Mouse (Mus musculus) CH12.LX (cell line): ENCODE measurements around the gene Rnf168. TPM values are rescaled to one million over a fixed set of nuclear protein-coding genes. Genes with fewer than 3 reads are reported as not detected.

Experiments
- DNase-seq: peaks from one replicate; pipeline ENCODE4 v3.0.0-alpha.2; 2013; ENCODE audit errors: extremely low read depth
- H3K27ac ChIP-seq: 2 replicates; pipeline ENCODE4 v1.5.1; 2012; ENCODE audit warnings: low read depth, mild to moderate bottlenecking, control low read depth, moderate library complexity; ENCODE audit not compliant: insufficient read depth
- H3K27me3 ChIP-seq: replicated peaks from 2 replicates; pipeline ENCODE3; 2012; ENCODE audit warnings: inconsistent platforms
- H3K36me3 ChIP-seq, 2 experiments: replicated peaks in 1 of 2; 2 replicates each; pipeline versions ENCODE3 to v1.6.1; 2012; ENCODE audit warnings: inconsistent platforms in 1 of 2, low read length in 1 of 2, mild to moderate bottlenecking in 1 of 2, mixed read lengths in 1 of 2, moderate library complexity in 1 of 2; ENCODE audit not compliant: control insufficient read depth in 1 of 2, insufficient read depth in 1 of 2
- H3K4me1 ChIP-seq, 2 experiments: 2 replicates each; pipeline ENCODE4 v1.6.1; 2012; ENCODE audit warnings: inconsistent platforms in 1 of 2, moderate library complexity in 1 of 2; ENCODE audit not compliant: insufficient read depth in 2 of 2, control insufficient read depth in 1 of 2
- H3K4me2 ChIP-seq: 2 replicates; pipeline ENCODE4 v1.6.1; 2012; ENCODE audit warnings: low read depth, mild to moderate bottlenecking, control low read depth; ENCODE audit not compliant: poor library complexity, insufficient read depth, severe bottlenecking
- H3K4me3 ChIP-seq, 3 experiments: fragments of 150-350 bp in 1 of 3; sonication (generic) in 1 of 3; replicated peaks in 1 of 3; 2 replicates each; pipeline versions ENCODE3 to v1.5.1; 2011 to 2012; ENCODE audit warnings: low read depth in 2 of 3, low read length in 2 of 3, mild to moderate bottlenecking in 2 of 3, moderate library complexity in 2 of 3, control low read depth in 1 of 3, improper control_type of control experiment in 1 of 3, inconsistent platforms in 1 of 3, mixed read lengths in 1 of 3; ENCODE audit not compliant: poor library complexity in 1 of 3
- H3K79me2 ChIP-seq: replicated peaks from 2 replicates; pipeline ENCODE4 v1.6.1; 2012; ENCODE audit warnings: mild to moderate bottlenecking, moderate library complexity; ENCODE audit not compliant: control insufficient read depth, poor library complexity, insufficient read depth, severe bottlenecking; ENCODE audit errors: extremely low read depth
- H3K9ac ChIP-seq: 2 replicates; pipeline ENCODE4 v1.6.1; 2012; ENCODE audit warnings: low read depth, mild to moderate bottlenecking, control low read depth, moderate library complexity; ENCODE audit not compliant: insufficient read depth
- H3K9me3 ChIP-seq: replicated peaks from 2 replicates; pipeline ENCODE3; 2012; ENCODE audit warnings: low read length, inconsistent platforms, mixed read lengths
- BHLHE40 ChIP-seq: IDR thresholded peaks from 2 replicates; pipeline ENCODE4 v1.6.1; 2011; ENCODE audit warnings: mild to moderate bottlenecking, low read depth, low read length, improper control_type of control experiment
- CHD1 ChIP-seq: IDR thresholded peaks from 2 replicates; pipeline ENCODE4 v1.6.1; 2012; ENCODE audit warnings: low read depth, low read length, improper control_type of control experiment, inconsistent platforms
- CHD2 ChIP-seq: IDR thresholded peaks from 2 replicates; pipeline ENCODE4 v1.6.1; 2011; ENCODE audit warnings: low read length, improper control_type of control experiment
- CTCF ChIP-seq, 2 experiments: IDR thresholded peaks in 1 of 2; conservative IDR thresholded peaks in 1 of 2; 2 replicates each; pipeline ENCODE4 v1.5.1; 2011 to 2012; ENCODE audit warnings: low read depth in 2 of 2, low read length in 2 of 2, improper control_type of control experiment in 1 of 2, inconsistent platforms in 1 of 2, mild to moderate bottlenecking in 1 of 2, moderate library complexity in 1 of 2
- ELF1 ChIP-seq: IDR thresholded peaks from 2 replicates; pipeline ENCODE4 v1.6.1; 2014; ENCODE audit warnings: low read depth, mild to moderate bottlenecking, inconsistent platforms, low read length, improper control_type of control experiment
- EP300 ChIP-seq: IDR thresholded peaks from 2 replicates; pipeline ENCODE4 v1.6.1; 2011; ENCODE audit warnings: low read length, improper control_type of control experiment
- ETS1 ChIP-seq: conservative IDR thresholded peaks from 2 replicates; pipeline ENCODE4 v1.6.1; 2012; ENCODE audit warnings: low read depth, mild to moderate bottlenecking, inconsistent platforms, low read length, improper control_type of control experiment, moderate library complexity
- GABPA ChIP-seq: IDR thresholded peaks from 2 replicates; pipeline ENCODE4 v1.6.1; 2012; ENCODE audit warnings: low read depth, low read length, improper control_type of control experiment, inconsistent platforms; ENCODE audit not compliant: insufficient replicate concordance
- HCFC1 ChIP-seq: IDR thresholded peaks from 2 replicates; pipeline ENCODE4 v1.6.1; 2012; ENCODE audit warnings: low read depth, mild to moderate bottlenecking, inconsistent platforms, low read length, improper control_type of control experiment
- IRF4 ChIP-seq: IDR thresholded peaks from 2 replicates; pipeline ENCODE4 v1.6.1; 2014; ENCODE audit warnings: low read depth, mild to moderate bottlenecking, inconsistent platforms, low read length, improper control_type of control experiment
- JUN ChIP-seq: IDR thresholded peaks from 2 replicates; pipeline ENCODE4 v1.6.1; 2011; ENCODE audit warnings: low read depth, mild to moderate bottlenecking, low read length, improper control_type of control experiment, moderate library complexity; ENCODE audit not compliant: insufficient read depth
- JUND ChIP-seq: conservative IDR thresholded peaks from 2 replicates; pipeline ENCODE4 v1.6.1; 2011; ENCODE audit warnings: low read depth, low read length, improper control_type of control experiment
- KAT2A ChIP-seq: IDR thresholded peaks from 2 replicates; pipeline ENCODE4 v1.6.1; 2012; ENCODE audit warnings: low read length, improper control_type of control experiment, inconsistent platforms; ENCODE audit not compliant: insufficient replicate concordance
- MAX ChIP-seq: IDR thresholded peaks from 2 replicates; pipeline ENCODE4 v1.6.1; 2011; ENCODE audit warnings: low read length, improper control_type of control experiment
- MAZ ChIP-seq: IDR thresholded peaks from 2 replicates; pipeline ENCODE4 v1.6.1; 2012; ENCODE audit warnings: low read depth, mild to moderate bottlenecking, inconsistent platforms, low read length, improper control_type of control experiment, moderate library complexity
- MEF2A ChIP-seq: IDR thresholded peaks from 2 replicates; pipeline ENCODE4 v1.6.1; 2014; ENCODE audit warnings: low read depth, mild to moderate bottlenecking, inconsistent platforms, low read length, improper control_type of control experiment, borderline replicate concordance
- MXI1 ChIP-seq: IDR thresholded peaks from 2 replicates; pipeline ENCODE4 v1.6.1; 2011; ENCODE audit warnings: mild to moderate bottlenecking, low read depth, low read length, improper control_type of control experiment
- MYC ChIP-seq: IDR thresholded peaks from 2 replicates; pipeline ENCODE4 v1.6.1; 2011; ENCODE audit warnings: low read depth, mild to moderate bottlenecking, improper control_type of control experiment, low read length
- NELFE ChIP-seq: IDR thresholded peaks from 2 replicates; pipeline ENCODE4 v1.6.1; 2011; ENCODE audit warnings: low read depth, low read length, improper control_type of control experiment
- NRF1 ChIP-seq: IDR thresholded peaks from 2 replicates; pipeline ENCODE4 v1.6.1; 2014; ENCODE audit warnings: low read depth, mild to moderate bottlenecking, inconsistent platforms, low read length, improper control_type of control experiment, moderate library complexity
- PAX5 ChIP-seq: IDR thresholded peaks from 2 replicates; pipeline ENCODE4 v1.6.1; 2012; ENCODE audit warnings: low read length, inconsistent platforms, mixed read lengths
- POLR2AphosphoS2 ChIP-seq: IDR thresholded peaks from 2 replicates; pipeline ENCODE4 v1.6.1; 2011; ENCODE audit warnings: low read depth, low read length, improper control_type of control experiment
- RAD21 ChIP-seq: IDR thresholded peaks from 2 replicates; pipeline ENCODE4 v1.6.1; 2011; ENCODE audit warnings: low read depth, mild to moderate bottlenecking, low read length, improper control_type of control experiment, moderate library complexity
- RCOR1 ChIP-seq: conservative IDR thresholded peaks from 2 replicates; pipeline ENCODE4 v1.6.1; 2012; ENCODE audit warnings: low read depth, mild to moderate bottlenecking, inconsistent platforms, low read length, improper control_type of control experiment
- SIN3A ChIP-seq: IDR thresholded peaks from 2 replicates; pipeline ENCODE4 v1.6.1; 2012; ENCODE audit warnings: low read length, improper control_type of control experiment, inconsistent platforms
- SMC3 ChIP-seq: IDR thresholded peaks from 2 replicates; pipeline ENCODE4 v1.6.1; 2011; ENCODE audit warnings: low read depth, low read length, improper control_type of control experiment
- TBP ChIP-seq: conservative IDR thresholded peaks from 2 replicates; pipeline ENCODE4 v1.6.1; 2011; ENCODE audit warnings: low read depth, low read length, improper control_type of control experiment
- TCF12 ChIP-seq: IDR thresholded peaks from 2 replicates; pipeline ENCODE4 v1.6.1; 2014; ENCODE audit warnings: low read depth, mild to moderate bottlenecking, inconsistent platforms, low read length, improper control_type of control experiment
- UBTF ChIP-seq: IDR thresholded peaks from 2 replicates; pipeline ENCODE4 v1.6.1; 2012; ENCODE audit warnings: low read depth, mild to moderate bottlenecking, inconsistent platforms, low read length, improper control_type of control experiment, moderate library complexity
- USF1 ChIP-seq: IDR thresholded peaks from 2 replicates; pipeline ENCODE4 v1.6.1; 2014; ENCODE audit warnings: low read depth, mild to moderate bottlenecking, inconsistent platforms, low read length, improper control_type of control experiment
- USF2 ChIP-seq: conservative IDR thresholded peaks from 2 replicates; pipeline ENCODE4 v1.6.1; 2011; ENCODE audit warnings: low read depth, low read length, improper control_type of control experiment
- ZC3H11A ChIP-seq: IDR thresholded peaks from 2 replicates; pipeline ENCODE4 v1.6.1; 2012; ENCODE audit warnings: low read depth, mild to moderate bottlenecking, inconsistent platforms, low read length, improper control_type of control experiment
- dilution Hi-C: fragments of 300-500 bp; cut with MboI; formaldehyde crosslinking; loops from 2 replicates; pipeline ENCODE4 v1.14.3; 2020; ENCODE audit warnings: low sequenced_read_pairs; ENCODE audit not compliant: extremely low pct_unique_long_range_greater_than_20kb, extremely low pct_ligation_motif_present
- in situ Hi-C: fragments of 300-500 bp; cut with MboI; formaldehyde crosslinking; loops from 3 replicates; pipeline ENCODE4 v1.14.3; 2019; ENCODE audit warnings: low sequenced_read_pairs, low pct_ligation_motif_present, low pct_unique_long_range_greater_than_20kb, mixed read lengths
- polyA plus RNA-seq: library from polyadenylated mRNA; unstranded; fragments of >175 nt; gene quantifications from 2 replicates; pipeline ENCODE4 v1.2.1, GENCODE M21; 2012; ENCODE audit warnings: low read depth; ENCODE audit not compliant: insufficient read length
- total RNA-seq, 2 experiments: library from RNA; depleted of rRNA; stranded (reverse); fragments of 300-350 nt in 1 of 2; fragments of >200 nt in 1 of 2; gene quantifications; 2 replicates each; pipeline ENCODE4 v1.2.3; 2012 to 2014

Gene Rnf168
- total and polyA plus RNA-seq, 3 experiments, result 20.5 to 37.9 (median 22.2) TPM

DNA sequence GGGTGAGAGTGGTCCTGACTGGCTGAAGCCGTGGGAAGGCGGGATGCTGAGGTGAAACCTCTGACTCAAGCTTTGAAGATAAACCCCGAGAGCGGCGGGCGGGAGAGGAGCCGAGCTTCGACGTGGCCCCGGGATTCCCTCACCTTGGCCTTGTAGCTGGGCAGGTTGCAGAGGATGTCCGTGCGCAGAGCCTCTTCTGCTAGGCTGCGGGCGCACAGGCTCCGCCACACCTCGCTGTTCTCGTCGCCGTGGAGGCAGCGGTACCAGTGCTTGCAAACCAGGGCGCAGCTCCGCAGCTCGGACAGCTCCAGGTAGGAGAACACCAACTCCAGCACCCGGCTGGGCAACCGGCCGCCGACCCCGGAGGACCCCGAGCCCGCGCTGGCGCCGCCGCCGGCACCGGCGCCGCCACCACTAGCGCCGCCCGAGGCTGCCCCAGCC is 30.9 kb upstream of the Rnf168 start:
- dilution Hi-C loops, result no loop called here
- Histone ChIP-seq H3K9me3 (no peaks in the 10 kb centered on the region), H3K27me3 (no peaks in the 10 kb centered on the region), H3K9ac (peak overlapping the region; percentile 90), H3K4me2 (peak overlapping the region; percentile 52), H3K4me1 (peaks cover 5 to 37% of the 10 kb centered on the region in 2 experiments; a peak in 3 of 4 replicates), H3K36me3 (peaks cover 2 to 31% of the 10 kb centered on the region in 2 experiments), H3K27ac (peak overlapping the region; percentile 72), H3K4me3 (peak overlapping the region; percentile 86 to 90 (median 89)), H3K79me2 (peaks cover 64% of the 10 kb centered on the region)
- peak; percentile 67 for DNase-seq
- in situ Hi-C loops, result no loop called here
- TF ChIP-seq ZC3H11A, result no peak
- no peak for TF ChIP-seq NRF1
- TF ChIP-seq BHLHE40, result no peak
- TF ChIP-seq POLR2AphosphoS2, result no peak
- 0 out of 2 replicates have a peak, but pooled peaks have one; percentile 17 for TF ChIP-seq MEF2A
- no peak for TF ChIP-seq TBP
- TF ChIP-seq JUN, result no peak

DNA sequence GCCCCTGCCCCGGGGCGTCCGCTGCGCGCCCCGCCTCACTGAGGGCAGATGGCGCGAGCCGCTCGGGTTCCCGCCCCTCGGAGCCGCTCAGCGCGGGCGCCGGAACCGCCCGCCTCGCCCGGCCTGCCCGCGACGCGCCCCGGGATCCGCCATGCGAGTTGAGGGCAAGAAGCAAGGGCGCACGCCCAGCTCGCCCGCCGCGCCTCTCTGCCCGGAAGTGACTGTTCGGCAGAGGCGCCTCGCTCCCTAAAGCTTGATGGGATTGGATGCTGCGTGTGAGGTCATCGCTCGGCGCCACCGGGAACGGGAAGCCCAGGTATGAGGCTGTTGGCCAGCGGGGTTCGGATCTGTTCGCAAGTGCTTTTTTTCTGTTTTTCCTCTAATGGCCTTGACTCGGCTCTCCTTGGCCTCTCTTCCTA is 30.3 kb upstream of the Rnf168 start, which contains the start of the genes Fbxo45 and Wdr53:
Fbxo45 (minus strand) TSS at position 207 of the 419 bp plus-strand sequence.
Wdr53 (plus strand) TSS at position 276 of the 419 bp plus-strand sequence.
- peak within 1 kb of the TSS; percentile 72 for H3K27ac ChIP-seq
- H3K4me3 ChIP-seq, result peak within 1 kb of the TSS; percentile 86 to 93 (median 90)
- DNase-seq, result peak; percentile 98
- no peaks in the 10 kb centered on the region for H3K27me3 ChIP-seq
- H3K36me3 ChIP-seq, result peaks cover 0 to 31% of the 10 kb centered on the region in 2 experiments
- dilution Hi-C loops (no loop called here), in situ Hi-C loops (no loop called here)
- H3K9ac ChIP-seq, result peak within 1 kb of the TSS; percentile 99
- H3K4me1 ChIP-seq, result peaks cover 5 to 37% of the 10 kb centered on the region in 2 experiments; a peak in 3 of 4 replicates
- no peaks in the 10 kb centered on the region for H3K9me3 ChIP-seq
- peak within 1 kb of the TSS; percentile 99 for H3K4me2 ChIP-seq
- peaks cover 58% of the 10 kb centered on the region for H3K79me2 ChIP-seq
- TF ChIP-seq USF2, result no peak
- no peak for TF ChIP-seq CTCF (conservative IDR thresholded peaks at IDR 0.05 in 1 of 2, IDR thresholded peaks at IDR 0.05 in 1 of 2; ENCODE audit: low read depth in 2 of 2, low read length in 2 of 2)
- peak; percentile 99 for TF ChIP-seq ELF1
- peak; percentile 62 for TF ChIP-seq BHLHE40
- 0 out of 2 replicates have a peak, but pooled peaks have one; percentile 55 for TF ChIP-seq TBP
- TF ChIP-seq IRF4, result peak; percentile 84
- TF ChIP-seq CHD2, result no peak; the same call in 1 of the 2 replicates
- peak; percentile 96 for TF ChIP-seq TCF12
- peak; percentile 98 for TF ChIP-seq SIN3A
- no peak for TF ChIP-seq RAD21
- no peak for TF ChIP-seq JUND
- peak; percentile 95 for TF ChIP-seq KAT2A
- peak; percentile 97 for TF ChIP-seq MXI1
- peak; percentile 64 for TF ChIP-seq MAX
- TF ChIP-seq RCOR1, result no peak; the same call in 1 of the 2 replicates
- no peak for TF ChIP-seq PAX5
- peak; percentile 93 for TF ChIP-seq HCFC1
- peak; percentile 99 for TF ChIP-seq UBTF
- TF ChIP-seq USF1, result no peak
- peak; percentile 54; the same call in 1 of the 2 replicates for TF ChIP-seq GABPA
- TF ChIP-seq ETS1, result no peak
- TF ChIP-seq NRF1, result peak; percentile 84
- TF ChIP-seq EP300, result no peak
- peak; percentile 95 for TF ChIP-seq NELFE
- peak; percentile 82 for TF ChIP-seq MEF2A
- no peak for TF ChIP-seq ZC3H11A
- TF ChIP-seq CHD1, result no peak
- no peak for TF ChIP-seq MAZ
- no peak for TF ChIP-seq SMC3
- peak; percentile 59; the same call in 1 of the 2 replicates for TF ChIP-seq MYC
